Mouse (Mus musculus): ENCODE measurements around the gene Kansl2.

- TF ChIP-seq CTCF (IDR thresholded peaks at IDR 0.05; ENCODE audit: borderline replicate concordance, control insufficient read depth, extremely low read depth, insufficient read depth, low read length, poor library complexity) (no peak), POLR2A (IDR thresholded peaks at IDR 0.05; ENCODE audit: control insufficient read depth, extremely low read depth, insufficient read depth, low read length, poor library complexity) (no peak)
Observed at GRCm38 (mm10) chr15:98503317-98503716, 30.7 kb downstream of the Kansl2 start.
